Comparison of ENCODE assay signal across 19 mouse cellular contexts in the genomic region with DNA sequence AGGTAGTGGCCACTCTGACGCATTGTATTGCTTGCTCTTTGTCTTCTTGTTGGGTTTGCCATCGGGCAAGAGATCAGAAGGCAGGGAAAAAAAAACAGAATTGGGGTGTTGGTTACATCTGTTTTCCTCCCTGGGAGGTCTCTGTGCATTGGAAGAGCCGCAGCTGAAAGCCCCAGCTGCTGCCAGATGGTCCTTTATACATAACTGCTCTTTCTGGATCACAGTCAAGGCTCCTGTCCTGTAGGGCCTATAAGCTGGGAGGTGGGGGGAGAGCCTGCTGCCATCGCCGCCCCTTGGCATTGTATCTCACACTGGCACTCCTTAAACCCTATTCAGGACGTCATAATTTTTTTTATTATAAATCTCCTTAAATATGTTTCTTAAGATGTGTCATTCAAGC.
A peak's percentile ranks its signal among the peaks of the same experiment; 100 is the strongest.
DNase-seq lines count a peak whose midpoint lies in the region; ATAC-seq and TF ChIP-seq lines count a peak whose summit lies in the region.
"Had no signal": no experiment of that assay in that cellular context is flagged by ENCODE, and none has a peak within 500 bp of the region (broad histone marks: within the 10 kb centered on the region; RNA-seq: fewer than 3 reads in every experiment).

No protein-coding gene starts in this region.

- H3K27ac ChIP-seq in forebrain, embryonic 14.5 days (ENCODE audit: low read depth, low read length): no peak overlapping the region
- no peak overlapping the region for H3K27ac ChIP-seq in forebrain, embryonic 13.5 days
- H3K27ac ChIP-seq in lung, embryonic 15.5 days: no peak overlapping the region
- H3K27ac ChIP-seq in ES-Bruce4 (ENCODE audit: insufficient read depth, low read length): no peak overlapping the region
- H3K27ac ChIP-seq in midbrain, embryonic 12.5 days (replicated peaks): 0 out of 2 replicates have a peak overlapping the region, but pooled peaks have one; percentile 1
- H3K27ac ChIP-seq: kidney, embryonic 15.5 days; limb, embryonic 13.5 days; liver, embryonic 14.5 days had no signal

- TF ChIP-seq POLR2A in ES-Bruce4 (IDR thresholded peaks at IDR 0.05; ENCODE audit: insufficient read depth, low read length): no peak

- TF ChIP-seq EP300 in ES-Bruce4 (IDR thresholded peaks at IDR 0.05; ENCODE audit: insufficient read depth, low read depth, low read length): peak; percentile 50; the same call in 1 of the 2 replicates

- no peak overlapping the region for H3K4me3 ChIP-seq in forebrain, embryonic 14.5 days (ENCODE audit: low read depth, low read length)
- no peak overlapping the region for H3K4me3 ChIP-seq in forebrain, embryonic 13.5 days
- H3K4me3 ChIP-seq in lung, embryonic 15.5 days: no peak overlapping the region
- no peak overlapping the region for H3K4me3 ChIP-seq in ES-Bruce4 (ENCODE audit: low read depth, low read length)
- H3K4me3 ChIP-seq in midbrain, embryonic 12.5 days: no peak overlapping the region
- H3K4me3 ChIP-seq: kidney, embryonic 15.5 days; limb, embryonic 13.5 days had no signal

- no peaks in the 10 kb centered on the region for H3K9me3 ChIP-seq in forebrain, embryonic 14.5 days (replicated peaks; ENCODE audit: control insufficient read depth, low read length)
- H3K9me3 ChIP-seq in forebrain, embryonic 13.5 days (replicated peaks): no peaks in the 10 kb centered on the region
- H3K9me3 ChIP-seq in lung, embryonic 15.5 days: no peaks in the 10 kb centered on the region
- no peaks in the 10 kb centered on the region for H3K9me3 ChIP-seq in ES-Bruce4 (replicated peaks; ENCODE audit: control insufficient read depth, insufficient read depth, low read length, poor library complexity, severe bottlenecking)
- no peaks in the 10 kb centered on the region for H3K9me3 ChIP-seq in midbrain, embryonic 12.5 days
- H3K9me3 ChIP-seq: kidney, embryonic 15.5 days; limb, embryonic 13.5 days had no signal

- H3K9ac ChIP-seq in forebrain, embryonic 14.5 days (ENCODE audit: low read length): no peak overlapping the region
- H3K9ac ChIP-seq in forebrain, embryonic 13.5 days: no peak overlapping the region
- no peak overlapping the region for H3K9ac ChIP-seq in lung, embryonic 15.5 days
- no peak overlapping the region for H3K9ac ChIP-seq in ES-Bruce4 (ENCODE audit: low read depth, poor library complexity, severe bottlenecking)
- no peak overlapping the region for H3K9ac ChIP-seq in midbrain, embryonic 12.5 days (replicated peaks)
- H3K9ac ChIP-seq: kidney, embryonic 15.5 days; limb, embryonic 13.5 days; liver, embryonic 14.5 days had no signal

- peak; percentile 48 for DNase-seq in forebrain, embryonic 14.5 days (ENCODE audit: low spot score)
- DNase-seq in lung, postnatal 36 days: no peak
- DNase-seq in gastrocnemius, postnatal 4 days (ENCODE audit: low spot score in 2 of 2): no peak
- DNase-seq: adrenal gland, postnatal 14 days; cerebellum, adult 11 months; cerebellum, postnatal 36 days; gastrocnemius, postnatal 25 days; right cerebral cortex, postnatal 14 days; spleen, adult 18-20 months; thymus, postnatal 25 days had no signal

- peak; percentile 58; the same call in 1 of the 2 replicates for ATAC-seq in forebrain, embryonic 14.5 days
- no peak for ATAC-seq in forebrain, embryonic 13.5 days
- ATAC-seq in lung, embryonic 15.5 days (ENCODE audit: borderline replicate concordance, extremely low read depth, low FRiP score, low TSS enrichment): peak; percentile 73; the same call in 1 of the 2 replicates
- ATAC-seq in midbrain, embryonic 12.5 days (ENCODE audit: low FRiP score, low read depth): peak; percentile 56; the same call in 1 of the 2 replicates
- ATAC-seq: forebrain, embryonic 16.5 days; intestine, postnatal 0 days had no signal

- H3K4me1 ChIP-seq in forebrain, embryonic 14.5 days (ENCODE audit: control insufficient read depth, insufficient read depth, low read length): no peaks in the 10 kb centered on the region
- H3K4me1 ChIP-seq in forebrain, embryonic 13.5 days: peaks cover 4% of the 10 kb centered on the region; the same call in 1 of the 2 replicates
- 0 out of 2 replicates have a peak, but pooled peaks cover 2% of the 10 kb centered on the region for H3K4me1 ChIP-seq in lung, embryonic 15.5 days
- no peaks in the 10 kb centered on the region for H3K4me1 ChIP-seq in ES-Bruce4 (ENCODE audit: control insufficient read depth, insufficient read depth, low read length)
- peaks cover 5% of the 10 kb centered on the region; the same call in 1 of the 2 replicates for H3K4me1 ChIP-seq in midbrain, embryonic 12.5 days
- H3K4me1 ChIP-seq: kidney, embryonic 15.5 days had no signal

- no peaks in the 10 kb centered on the region for H3K27me3 ChIP-seq in forebrain, embryonic 14.5 days (replicated peaks; ENCODE audit: control insufficient read depth, insufficient read depth, low read length)
- H3K27me3 ChIP-seq in forebrain, embryonic 13.5 days: no peaks in the 10 kb centered on the region
- H3K27me3 ChIP-seq in lung, embryonic 15.5 days: no peaks in the 10 kb centered on the region
- H3K27me3 ChIP-seq in ES-Bruce4 (ENCODE audit: control insufficient read depth, insufficient read depth, low read length, poor library complexity, severe bottlenecking): no peaks in the 10 kb centered on the region
- H3K27me3 ChIP-seq in midbrain, embryonic 12.5 days: no peaks in the 10 kb centered on the region
- H3K27me3 ChIP-seq: kidney, embryonic 15.5 days; limb, embryonic 13.5 days had no signal

- no peaks in the 10 kb centered on the region for H3K36me3 ChIP-seq in forebrain, embryonic 14.5 days (ENCODE audit: control insufficient read depth, insufficient read depth, low read length)
- H3K36me3 ChIP-seq in forebrain, embryonic 13.5 days (ENCODE audit: poor library complexity, severe bottlenecking): no peaks in the 10 kb centered on the region
- no peaks in the 10 kb centered on the region for H3K36me3 ChIP-seq in lung, embryonic 15.5 days
- H3K36me3 ChIP-seq in ES-Bruce4 (ENCODE audit: control insufficient read depth, insufficient read depth, low read length, poor library complexity, severe bottlenecking): no peaks in the 10 kb centered on the region
- H3K36me3 ChIP-seq in midbrain, embryonic 12.5 days: no peaks in the 10 kb centered on the region
- H3K36me3 ChIP-seq: kidney, embryonic 15.5 days; limb, embryonic 13.5 days had no signal

- no peak overlapping the region for H3K4me2 ChIP-seq in forebrain, embryonic 14.5 days (ENCODE audit: low read length)
- H3K4me2 ChIP-seq in forebrain, embryonic 13.5 days: no peak overlapping the region
- no peak overlapping the region for H3K4me2 ChIP-seq in lung, embryonic 15.5 days
- no peak overlapping the region for H3K4me2 ChIP-seq in midbrain, embryonic 12.5 days (replicated peaks)
- H3K4me2 ChIP-seq: kidney, embryonic 15.5 days; limb, embryonic 13.5 days had no signal

- TF ChIP-seq CTCF in ES-Bruce4 (IDR thresholded peaks at IDR 0.05; ENCODE audit: low read depth, low read length): no peak

- WGBS in forebrain, embryonic 14.5 days: 51% methylated on average over 6 of the region's 6 CpGs
- WGBS in forebrain, embryonic 13.5 days: 53% methylated on average over 6 of the region's 6 CpGs
- 49% methylated on average over 6 of the region's 6 CpGs for WGBS in lung, embryonic 15.5 days
- WGBS in midbrain, embryonic 12.5 days: 49% methylated on average over 6 of the region's 6 CpGs
